Comparison of ENCODE assay signal across 8 mouse cellular contexts in the genomic region with DNA sequence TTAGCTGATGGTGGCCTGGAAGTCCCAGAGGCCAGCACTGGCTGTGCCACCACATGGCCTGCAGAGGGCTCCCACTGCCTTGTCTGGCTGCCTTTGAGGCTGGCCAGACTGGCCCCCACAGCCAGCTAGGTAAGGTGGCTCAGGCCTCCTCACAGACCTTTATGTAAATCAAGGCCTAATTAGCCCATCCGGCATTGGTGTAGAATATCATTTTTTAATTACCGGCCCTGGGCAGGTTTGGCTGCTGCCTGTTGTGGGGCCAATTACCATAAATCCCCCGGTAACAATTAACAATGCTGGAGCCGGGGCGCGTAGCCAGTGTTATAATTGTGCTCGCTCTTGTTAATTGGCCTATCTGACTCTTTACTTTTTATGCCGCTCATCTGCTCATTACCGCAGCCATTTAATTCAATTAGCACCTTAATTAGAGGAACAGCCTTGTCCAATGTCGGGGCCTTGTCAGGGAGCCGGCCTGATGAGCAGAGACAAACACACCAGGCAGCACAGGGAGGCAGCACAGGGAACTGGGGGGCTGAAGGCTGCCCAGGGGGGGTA.
DNase-seq lines count a peak whose midpoint lies in the region; ATAC-seq and TF ChIP-seq lines count a peak whose summit lies in the region.

No protein-coding gene starts in this region.

- no peak overlapping the region for H3K9ac ChIP-seq in hindbrain, embryonic 12.5 days
- no peak overlapping the region for H3K9ac ChIP-seq in midbrain, embryonic 16.5 days (ENCODE audit: low read depth, low read length)

- TF ChIP-seq POLR2A in thymus, adult 2 months (IDR thresholded peaks at IDR 0.05; ENCODE audit: control insufficient read depth, extremely low read depth, insufficient read depth, low read length, poor library complexity): no peak

- H3K4me2 ChIP-seq in hindbrain, embryonic 12.5 days (replicated peaks): no peak overlapping the region
- no peak overlapping the region for H3K4me2 ChIP-seq in midbrain, embryonic 16.5 days (ENCODE audit: low read length)

- 95% methylated on average over 11 of the region's 11 CpGs for WGBS in thymus, adult 2 months
- WGBS in hindbrain, embryonic 12.5 days: 46% methylated on average over 11 of the region's 11 CpGs
- 45% methylated on average over 11 of the region's 11 CpGs for WGBS in midbrain, embryonic 16.5 days

- H3K27ac ChIP-seq in thymus, adult 2 months (ENCODE audit: control insufficient read depth, insufficient read depth, low read length): no peak overlapping the region
- no peak overlapping the region for H3K27ac ChIP-seq in hindbrain, embryonic 12.5 days
- H3K27ac ChIP-seq in midbrain, embryonic 16.5 days (ENCODE audit: low read length): no peak overlapping the region

- ATAC-seq in cerebellum, adult (ENCODE audit: insufficient number of reproducible peaks, low FRiP score, low TSS enrichment): 0 out of 2 replicates have a peak, but pooled peaks have one; percentile 36
- ATAC-seq in hindbrain, embryonic 12.5 days (ENCODE audit: low FRiP score): peak; percentile 61
- ATAC-seq in midbrain, embryonic 16.5 days: 0 out of 2 replicates have a peak, but pooled peaks have one; percentile 18

- H3K9me3 ChIP-seq in hindbrain, embryonic 12.5 days (replicated peaks): no peaks in the 10 kb centered on the region
- no peaks in the 10 kb centered on the region for H3K9me3 ChIP-seq in midbrain, embryonic 16.5 days (replicated peaks; ENCODE audit: control insufficient read depth, low read length, poor library complexity, severe bottlenecking)

- no peaks in the 10 kb centered on the region for H3K27me3 ChIP-seq in thymus, adult 2 months (ENCODE audit: control insufficient read depth, insufficient read depth, low read length)
- H3K27me3 ChIP-seq in hindbrain, embryonic 12.5 days: peaks cover 69% of the 10 kb centered on the region
- H3K27me3 ChIP-seq in midbrain, embryonic 16.5 days (ENCODE audit: control insufficient read depth, insufficient read depth, low read depth, low read length): peaks cover 12% of the 10 kb centered on the region; the same call in 1 of the 2 replicates

- H3K4me1 ChIP-seq in thymus, adult 2 months (replicated peaks; ENCODE audit: control insufficient read depth, insufficient read depth, low read length): no peaks in the 10 kb centered on the region
- peaks cover 23% of the 10 kb centered on the region for H3K4me1 ChIP-seq in hindbrain, embryonic 12.5 days
- peaks cover 2% of the 10 kb centered on the region; the same call in 1 of the 2 replicates for H3K4me1 ChIP-seq in midbrain, embryonic 16.5 days (ENCODE audit: control insufficient read depth, insufficient read depth, low read length)

- TF ChIP-seq CTCF in thymus, adult 2 months (IDR thresholded peaks at IDR 0.05; ENCODE audit: borderline replicate concordance, control insufficient read depth, extremely low read depth, insufficient read depth, low read length, poor library complexity): no peak

- H3K4me3 ChIP-seq in thymus, adult 2 months (ENCODE audit: control insufficient read depth, insufficient read depth, low read length): no peak overlapping the region
- H3K4me3 ChIP-seq in hindbrain, embryonic 12.5 days: no peak overlapping the region
- H3K4me3 ChIP-seq in midbrain, embryonic 16.5 days (ENCODE audit: low read depth, low read length): no peak overlapping the region

- no peaks in the 10 kb centered on the region for H3K36me3 ChIP-seq in thymus, adult 2 months (ENCODE audit: control insufficient read depth, insufficient read depth, low read length)
- H3K36me3 ChIP-seq in hindbrain, embryonic 12.5 days: no peaks in the 10 kb centered on the region
- H3K36me3 ChIP-seq in midbrain, embryonic 16.5 days (ENCODE audit: control insufficient read depth, insufficient read depth, low read length): no peaks in the 10 kb centered on the region

- DNase-seq in cerebellum, postnatal 4 days (ENCODE audit: low spot score in 2 of 2): no peak
- peak; percentile 27 for DNase-seq in thymus, postnatal 4 days
- no peak for DNase-seq in thymus, adult 2 months
- no peak for DNase-seq in spleen, adult 18-20 months
- no peak for DNase-seq in right cerebral cortex, adult 18-20 months
